Mouse (Mus musculus): ENCODE measurements around the gene Nadsyn1.

- TF ChIP-seq CTCF (IDR thresholded peaks at IDR 0.05; ENCODE audit: borderline replicate concordance, insufficient read depth, low read length), result no peak
- TF ChIP-seq POLR2A (IDR thresholded peaks at IDR 0.05; ENCODE audit: low read depth, low read length), result no peak
Observed at GRCm38 (mm10) chr7:143769461-143769860, 53.2 kb downstream of the Nadsyn1 start.

Measured in embryonic fibroblast, embryonic 13.5 days (primary cell).